Mouse (Mus musculus) right cerebral cortex, postnatal 4 days (tissue): ENCODE results near the gene Gpbp1l1.

ENCODE experiments used
- DNase-seq: peaks from one replicate; pipeline ENCODE4 v3.0.0-alpha.2; 2022

The Gpbp1l1 gene

DNA sequence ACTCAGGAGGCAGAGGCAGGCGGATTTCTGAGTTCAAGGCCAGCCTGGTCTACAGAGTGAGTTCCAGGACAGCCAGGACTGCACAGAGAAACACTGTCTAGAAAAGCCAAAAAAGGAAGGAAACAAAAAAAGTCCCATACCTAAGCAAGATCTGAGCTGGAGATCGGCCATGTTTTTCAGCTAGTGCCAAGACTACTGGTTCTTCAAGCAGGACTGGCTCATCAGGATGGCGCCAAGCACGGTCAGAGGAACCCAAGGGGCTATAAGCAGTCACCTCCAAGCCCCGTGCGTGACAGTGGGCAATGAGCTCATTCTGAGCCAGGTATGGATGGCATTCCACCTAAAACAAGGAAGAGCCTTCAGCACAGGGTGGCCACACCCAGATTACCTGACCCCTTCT, 81.4 kb downstream of the Gpbp1l1 start:
- DNase-seq, result no peak

- no peak for DNase-seq
Observed at GRCm38 (mm10) chr4:116642071-116642470, 84.6 kb downstream of the Gpbp1l1 start.
